Mouse (Mus musculus) heart, adult 2 months (tissue): Measurements from ENCODE around the gene Klhl23.

Experiments
- CTCF ChIP-seq: fragments of 200-600 bp; IDR thresholded peaks from 2 replicates; pipeline ENCODE4 v1.8.1; 2022; ENCODE audit warnings: antibody characterized with exemption, mild to moderate bottlenecking, moderate library complexity
- EP300 ChIP-seq: fragments of 200-500 bp; IDR thresholded peaks from 2 replicates; pipeline ENCODE4 v1.6.1; 2011; ENCODE audit warnings: low read depth, low read length, control low read depth; ENCODE audit not compliant: insufficient read depth

GRCm38 (mm10) chr2:69822361-69823128 lies 801 bp downstream of the Klhl23 start:
- no peak for TF ChIP-seq EP300
- TF ChIP-seq CTCF: no peak
